Mouse (Mus musculus) hindbrain, embryonic 12.5 days (tissue): ENCODE measurements around the gene Sptbn4. TPM values are rescaled to one million over a fixed set of nuclear protein-coding genes. Genes with fewer than 3 reads are reported as not detected.

Experiments used
- ATAC-seq: fragments of 200-750 bp; cut with Nextera tagmentation; 2 replicates; pipeline ENCODE4 v1.8.0; 2017; ENCODE audit warnings: moderate TSS enrichment; ENCODE audit not compliant: low FRiP score
- H3K27ac ChIP-seq: fragments of 300-500 bp; sonication (generic); 2 replicates; pipeline ENCODE4 v1.5.1; 2016; ENCODE audit warnings: mild to moderate bottlenecking
- H3K27me3 ChIP-seq: fragments of 300-500 bp; sonication (generic); 2 replicates; pipeline ENCODE4 v1.6.1; 2016; ENCODE audit warnings: mild to moderate bottlenecking
- H3K36me3 ChIP-seq: fragments of 300-500 bp; sonication (generic); 2 replicates; pipeline ENCODE4 v1.6.1; 2016; ENCODE audit warnings: mild to moderate bottlenecking
- H3K4me1 ChIP-seq: fragments of 300-500 bp; sonication (generic); 2 replicates; pipeline ENCODE4 v1.6.1; 2016
- H3K4me2 ChIP-seq: fragments of 300-500 bp; sonication (generic); replicated peaks from 2 replicates; pipeline ENCODE4 v1.6.1; 2016; ENCODE audit warnings: mild to moderate bottlenecking
- H3K4me3 ChIP-seq: fragments of 300-500 bp; sonication (generic); 2 replicates; pipeline ENCODE4 v1.5.1; 2016; ENCODE audit warnings: mild to moderate bottlenecking
- H3K9ac ChIP-seq: fragments of 300-500 bp; sonication (generic); 2 replicates; pipeline ENCODE4 v1.6.1; 2016; ENCODE audit warnings: mild to moderate bottlenecking, moderate library complexity
- H3K9me3 ChIP-seq: fragments of 300-500 bp; sonication (generic); replicated peaks from 2 replicates; pipeline ENCODE4 v1.6.1; 2016; ENCODE audit warnings: mild to moderate bottlenecking
- whole genome bisulfite sequencing: fragments of 180-500 bp; shearing (Covaris S2); methylation state at CpG from one replicate; pipeline ENCODE4 v1.1.7; 2016; 5-methylcytosine and 5-hydroxymethylcytosine counted together
- polyA plus RNA-seq: library from polyadenylated mRNA; unstranded; fragments of >200 nt; fragmentation: Nextera tagmentation; extraction: Ambion mirVana; gene quantifications from 2 replicates; pipeline ENCODE4 v1.2.1, GENCODE M21; 2016

Gene Sptbn4
- polyA plus RNA-seq, 1 experiment from 2014 or later, result 1.1 TPM

DNA sequence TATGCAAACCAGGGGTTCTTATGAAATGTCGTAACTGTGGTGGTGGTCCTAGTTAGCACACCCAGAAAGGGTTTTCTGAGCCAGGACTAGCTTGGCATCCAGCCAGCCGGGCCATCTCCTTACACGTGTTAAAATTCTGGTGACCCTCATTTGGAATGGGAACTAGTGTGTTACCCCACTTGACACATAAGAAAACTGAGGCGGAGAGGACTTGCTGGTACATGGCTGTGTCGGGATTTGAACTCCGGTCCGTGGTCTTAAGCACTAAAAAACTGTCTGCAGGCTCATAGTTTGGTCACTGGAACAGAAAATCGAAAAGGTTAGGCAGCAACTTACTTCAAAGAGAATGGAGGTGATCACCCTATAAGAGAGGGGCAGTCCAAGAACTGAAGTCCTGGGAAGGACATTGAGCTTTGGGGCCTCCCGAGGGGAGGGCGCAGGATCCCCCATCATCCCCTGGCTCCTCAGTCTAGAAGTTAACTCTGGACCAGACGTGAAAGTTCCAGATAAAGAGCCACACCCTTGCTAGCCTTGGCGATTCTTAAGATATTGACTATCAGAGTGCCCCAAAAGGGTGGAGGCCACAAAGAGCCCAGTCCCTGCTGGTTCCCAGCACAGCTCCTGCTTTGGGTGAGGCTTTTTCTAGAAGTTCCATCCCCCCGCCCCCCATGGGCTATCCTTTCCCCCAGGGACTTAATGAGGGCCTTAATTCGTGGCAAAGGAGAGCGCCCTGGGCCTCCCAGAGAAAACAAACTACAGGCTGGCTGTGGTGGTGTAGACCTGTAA is 1.1 kb upstream of the Sptbn4 start:
- Histone ChIP-seq H3K27me3 (peaks cover 37% of the 10 kb centered on the region), H3K4me1 (peaks cover 10% of the 10 kb centered on the region; the same call in 1 of the 2 replicates), H3K4me2 (peak overlapping the region; percentile 90), H3K9ac (peak overlapping the region; percentile 57; the same call in 1 of the 2 replicates), H3K9me3 (no peaks in the 10 kb centered on the region), H3K27ac (no peak overlapping the region), H3K4me3 (peak overlapping the region; percentile 41), H3K36me3 (no peaks in the 10 kb centered on the region)
- 58% methylated on average over 15 of the region's 15 CpGs for WGBS
- no peak for ATAC-seq

DNA sequence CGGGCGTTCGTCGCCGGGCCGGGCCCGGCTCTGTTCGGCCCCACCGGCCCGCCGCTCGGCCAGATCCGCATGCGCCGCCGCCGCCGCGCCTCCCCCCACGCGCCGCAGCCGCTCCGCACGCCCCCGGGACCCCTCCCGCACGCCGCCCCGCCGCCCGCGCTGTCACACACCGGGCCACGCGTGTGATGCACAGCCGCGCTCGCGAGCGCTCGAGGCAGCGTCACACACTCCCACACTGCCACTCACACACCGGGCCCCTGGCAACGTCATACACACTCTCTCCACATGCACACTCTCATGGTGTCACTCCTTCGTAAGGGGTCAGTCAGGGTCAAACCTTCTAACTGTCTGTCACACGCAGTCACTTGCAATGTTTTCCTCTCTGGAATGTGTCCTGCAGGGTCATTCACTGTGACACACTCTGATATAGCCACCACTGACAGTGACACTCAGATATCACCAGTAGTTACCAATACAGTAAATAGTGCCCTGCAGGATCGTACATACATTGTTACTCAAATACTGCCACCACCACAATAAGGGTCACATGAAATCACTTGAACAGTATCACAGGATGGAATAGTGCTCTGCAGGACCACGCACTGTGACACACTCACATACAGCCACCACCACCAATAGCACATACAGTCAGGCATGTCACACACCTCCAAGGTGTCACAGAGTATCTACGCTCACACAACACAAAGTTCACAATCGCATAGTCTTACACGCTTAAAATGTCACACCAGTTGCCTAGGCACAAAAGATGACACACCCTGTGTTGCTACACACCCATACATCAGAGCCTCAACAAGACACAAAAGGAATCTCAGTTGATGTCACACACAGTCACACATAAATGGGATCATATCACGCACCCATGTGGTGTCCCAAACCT is 716 bp downstream of the Sptbn4 start:
- Histone ChIP-seq H3K4me1 (peaks cover 10% of the 10 kb centered on the region; the same call in 1 of the 2 replicates), H3K9ac (peak overlapping the region; percentile 74), H3K36me3 (no peaks in the 10 kb centered on the region), H3K27ac (0 out of 2 replicates have a peak overlapping the region, but pooled peaks have one; percentile 8), H3K27me3 (peaks cover 37% of the 10 kb centered on the region), H3K4me3 (peak overlapping the region; percentile 47), H3K4me2 (peak overlapping the region; percentile 90), H3K9me3 (no peaks in the 10 kb centered on the region)
- 16% methylated on average over 23 of the region's 53 CpGs for WGBS
- ATAC-seq, result peak; percentile 39

DNA sequence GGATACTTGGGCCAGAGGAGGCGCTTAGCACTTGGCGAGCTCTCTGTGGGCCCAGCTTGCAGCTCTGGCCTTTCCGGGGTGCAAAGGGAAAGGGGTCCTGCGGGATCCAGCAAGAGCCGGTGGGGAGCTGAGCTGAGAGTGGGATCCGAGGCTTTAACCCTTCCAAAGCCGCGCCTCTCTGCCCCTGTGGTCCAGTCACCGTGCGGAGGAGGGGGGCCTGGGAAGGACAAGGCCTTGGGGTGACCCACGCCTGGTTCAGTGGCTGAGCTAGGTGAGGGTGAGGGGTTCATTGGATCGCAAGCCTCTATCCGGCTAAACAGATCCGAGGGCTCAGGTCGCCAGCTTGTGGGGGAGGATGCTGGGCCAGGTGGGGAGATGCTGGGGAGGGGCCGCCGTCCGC is 1.4 kb downstream of the Sptbn4 start:
- no peak for ATAC-seq
- 0 out of 2 replicates have a peak overlapping the region, but pooled peaks have one; percentile 8 for H3K27ac ChIP-seq
- H3K9ac ChIP-seq, result peak overlapping the region; percentile 74
- H3K4me2 ChIP-seq, result peak overlapping the region; percentile 90
- peak overlapping the region; percentile 47 for H3K4me3 ChIP-seq
- peaks cover 10% of the 10 kb centered on the region; the same call in 1 of the 2 replicates for H3K4me1 ChIP-seq
- H3K36me3 ChIP-seq, result no peaks in the 10 kb centered on the region
- WGBS, result 3% methylated on average over 13 of the region's 18 CpGs
- peaks cover 37% of the 10 kb centered on the region for H3K27me3 ChIP-seq
- no peaks in the 10 kb centered on the region for H3K9me3 ChIP-seq

DNA sequence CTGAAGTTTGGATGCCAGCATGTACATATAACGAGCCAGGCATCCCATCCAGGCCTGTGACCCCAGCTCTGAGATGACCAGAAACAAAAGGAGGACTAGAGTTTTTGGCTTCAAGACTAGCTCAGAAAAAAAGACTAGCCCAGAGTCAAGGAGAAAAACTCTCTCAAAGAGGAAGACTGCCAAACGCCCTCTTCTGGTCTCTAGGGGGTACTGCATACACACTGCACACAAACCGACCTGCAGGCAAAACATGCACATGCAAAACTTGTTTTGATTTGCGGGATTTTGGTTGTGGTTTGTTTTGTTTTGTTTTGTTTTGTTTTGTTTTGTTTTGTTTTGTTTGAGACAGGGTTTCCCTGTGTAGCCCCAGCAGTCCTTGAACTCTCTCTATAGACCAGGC is 7.5 kb downstream of the Sptbn4 start:
- Histone ChIP-seq H3K9me3 (peaks cover 4% of the 10 kb centered on the region; the same call in 1 of the 2 replicates), H3K4me2 (no peak overlapping the region), H3K4me1 (no peaks in the 10 kb centered on the region), H3K4me3 (no peak overlapping the region), H3K9ac (no peak overlapping the region), H3K27ac (no peak overlapping the region), H3K36me3 (no peaks in the 10 kb centered on the region), H3K27me3 (peaks cover 18% of the 10 kb centered on the region)
- ATAC-seq, result no peak
- 75% methylated on average over 4 of the region's 4 CpGs for WGBS

DNA sequence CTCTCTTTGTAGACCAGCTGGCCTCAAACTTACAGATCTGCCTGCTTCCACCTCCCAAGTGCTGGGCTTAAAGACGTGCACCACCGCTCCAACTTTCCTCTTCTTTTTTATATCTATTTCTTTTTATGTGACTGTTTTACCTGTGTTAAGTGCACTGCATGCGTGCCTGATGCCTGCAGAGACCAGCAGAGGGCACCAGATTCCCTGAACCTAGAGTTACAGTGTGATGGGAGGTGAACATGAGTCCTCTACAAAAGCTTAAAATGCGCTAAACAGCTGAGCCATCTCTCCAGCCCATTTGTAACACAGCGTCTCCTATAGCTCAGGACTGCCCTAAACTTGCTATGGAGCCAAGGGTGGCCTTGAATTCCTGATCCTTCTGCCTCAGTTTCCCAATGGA is 9.9 kb downstream of the Sptbn4 start:
- H3K27ac ChIP-seq, result no peak overlapping the region
- H3K4me3 ChIP-seq, result no peak overlapping the region
- 56% methylated on average over 5 of the region's 5 CpGs for WGBS
- H3K9me3 ChIP-seq, result peaks cover 4% of the 10 kb centered on the region; the same call in 1 of the 2 replicates
- peaks cover 34% of the 10 kb centered on the region for H3K27me3 ChIP-seq
- H3K4me2 ChIP-seq, result no peak overlapping the region
- no peaks in the 10 kb centered on the region for H3K36me3 ChIP-seq
- H3K9ac ChIP-seq, result no peak overlapping the region
- ATAC-seq, result no peak
- no peaks in the 10 kb centered on the region for H3K4me1 ChIP-seq

- 10% methylated on average over 10 of the region's 10 CpGs for WGBS
- Histone ChIP-seq H3K4me3 (no peak overlapping the region), H3K4me1 (no peaks in the 10 kb centered on the region), H3K27ac (no peak overlapping the region), H3K36me3 (no peaks in the 10 kb centered on the region), H3K4me2 (no peak overlapping the region), H3K27me3 (peaks cover 39% of the 10 kb centered on the region), H3K9me3 (0 out of 2 replicates have a peak, but pooled peaks cover 5% of the 10 kb centered on the region), H3K9ac (no peak overlapping the region)
- ATAC-seq, result no peak
Measured at GRCm38 (mm10) chr7:27433794-27434193, 13.7 kb downstream of the Sptbn4 start.

DNA sequence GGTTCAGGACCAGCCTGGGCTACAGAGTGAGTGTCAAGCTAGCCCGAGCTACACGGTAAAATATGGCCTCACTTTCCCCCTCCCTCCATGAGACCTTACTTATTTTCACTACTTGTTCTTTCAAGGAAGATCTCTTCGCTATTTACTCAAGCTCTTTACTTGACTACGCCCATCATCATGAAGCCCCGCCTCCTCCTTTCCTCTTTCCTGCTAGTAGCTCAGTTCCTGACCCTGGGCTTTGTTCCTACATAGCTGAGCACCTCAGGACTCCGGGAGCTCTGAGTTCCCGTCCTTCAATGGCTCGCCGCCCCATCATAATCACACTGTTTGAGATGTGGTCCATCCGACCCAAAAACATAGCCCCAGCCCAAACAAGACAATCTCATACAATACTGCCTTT is 14.1 kb downstream of the Sptbn4 start:
- 28% methylated on average over 10 of the region's 10 CpGs for WGBS
- 0 out of 2 replicates have a peak, but pooled peaks cover 5% of the 10 kb centered on the region for H3K9me3 ChIP-seq

GRCm38 (mm10) chr7:27429135-27429534 is 18.4 kb downstream of the Sptbn4 start:
- Histone ChIP-seq H3K4me1 (no peaks in the 10 kb centered on the region), H3K27me3 (peaks cover 26% of the 10 kb centered on the region), H3K9me3 (0 out of 2 replicates have a peak, but pooled peaks cover 5% of the 10 kb centered on the region), H3K4me3 (no peak overlapping the region), H3K4me2 (no peak overlapping the region), H3K36me3 (no peaks in the 10 kb centered on the region), H3K9ac (no peak overlapping the region), H3K27ac (no peak overlapping the region)
- no peak for ATAC-seq
- 63% methylated on average over 2 of the region's 2 CpGs for WGBS

More for the DNA sequence above, 14.1 kb downstream of the Sptbn4 start:
- Histone ChIP-seq H3K4me2 (no peak overlapping the region), H3K4me3 (no peak overlapping the region), H3K27ac (no peak overlapping the region), H3K36me3 (no peaks in the 10 kb centered on the region), H3K9ac (no peak overlapping the region), H3K27me3 (peaks cover 39% of the 10 kb centered on the region), H3K4me1 (no peaks in the 10 kb centered on the region)
- ATAC-seq, result no peak

- Histone ChIP-seq H3K27ac (no peak overlapping the region), H3K4me1 (no peaks in the 10 kb centered on the region), H3K27me3 (peaks cover 15% of the 10 kb centered on the region), H3K9me3 (0 out of 2 replicates have a peak, but pooled peaks cover 5% of the 10 kb centered on the region), H3K4me2 (no peak overlapping the region), H3K9ac (no peak overlapping the region), H3K4me3 (no peak overlapping the region), H3K36me3 (no peaks in the 10 kb centered on the region)
- 80% methylated on average over 11 of the region's 11 CpGs for WGBS
- ATAC-seq, result no peak
Measured at GRCm38 (mm10) chr7:27428002-27428401, 19.5 kb downstream of the Sptbn4 start.

- WGBS, result 87% methylated on average over 1 of the region's 1 CpGs
- no peak overlapping the region for H3K4me3 ChIP-seq
- peaks cover 5% of the 10 kb centered on the region; the same call in 1 of the 2 replicates for H3K9me3 ChIP-seq
- H3K9ac ChIP-seq, result no peak overlapping the region
- ATAC-seq, result no peak
- H3K4me1 ChIP-seq, result no peaks in the 10 kb centered on the region
- H3K27me3 ChIP-seq, result peaks cover 12% of the 10 kb centered on the region
- no peak overlapping the region for H3K4me2 ChIP-seq
- H3K36me3 ChIP-seq, result no peaks in the 10 kb centered on the region
- H3K27ac ChIP-seq, result no peak overlapping the region
Measured at GRCm38 (mm10) chr7:27427387-27427786, 20.1 kb downstream of the Sptbn4 start.

DNA sequence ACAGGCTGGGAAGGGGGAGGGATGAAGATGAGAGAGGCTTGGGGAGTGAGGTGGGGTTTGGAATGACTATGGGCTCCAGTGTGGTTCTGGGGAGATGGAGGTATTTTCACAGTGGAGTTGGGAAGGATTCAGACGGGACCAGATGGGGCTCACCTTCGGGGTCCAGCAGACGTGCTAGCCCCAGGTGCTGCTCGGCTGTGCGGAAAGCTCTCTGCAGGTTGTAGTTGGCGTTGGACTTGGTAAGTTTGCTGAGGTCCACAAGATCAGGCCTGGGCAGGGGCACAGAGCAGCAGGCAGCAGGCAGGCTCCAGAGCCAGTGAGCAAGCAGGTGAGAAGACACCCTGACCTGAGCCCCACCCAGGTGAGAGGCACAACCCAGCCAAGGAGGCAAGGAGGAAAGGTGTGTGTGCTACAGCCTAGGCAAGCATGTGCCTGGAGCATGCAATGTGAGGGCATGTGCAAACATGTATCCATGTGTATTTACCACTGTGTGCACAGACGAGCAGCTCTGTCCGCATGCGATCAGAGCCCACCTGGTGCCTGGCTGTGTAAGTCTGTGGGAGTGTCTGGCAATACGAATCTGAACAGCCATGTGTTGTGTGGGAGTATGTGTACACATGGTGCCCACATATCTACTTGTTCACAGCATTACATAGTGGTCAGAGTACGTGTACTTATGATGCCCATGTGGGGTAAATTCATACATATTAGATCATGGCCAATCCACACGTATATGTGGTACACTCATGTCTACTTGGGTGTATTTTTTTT is 23.7 kb downstream of the Sptbn4 start:
- no peak for ATAC-seq
- 86% methylated on average over 12 of the region's 12 CpGs for WGBS
- Histone ChIP-seq H3K9me3 (no peaks in the 10 kb centered on the region; the same call in none of the 2 replicates), H3K4me1 (no peaks in the 10 kb centered on the region), H3K27ac (no peak overlapping the region), H3K9ac (no peak overlapping the region), H3K36me3 (no peaks in the 10 kb centered on the region), H3K27me3 (peaks cover 6% of the 10 kb centered on the region; the same call in 1 of the 2 replicates), H3K4me2 (no peak overlapping the region), H3K4me3 (no peak overlapping the region)
